Mouse (Mus musculus): ENCODE measurements around the gene Hyal3.
"Not testable (repeated sequence)": the region's sequence is repeated elsewhere in the genome, so short reads cannot be mapped to it uniquely, and the experiment has no call there.

Hyal3 gene

GRCm38 (mm10) chr9:107550491-107551116 is 30.0 kb upstream of the Hyal3 start:
- DNase-seq (ENCODE audit: low read depth) = no peak

- DNase-seq (ENCODE audit: low read depth) = no peak
Measured at GRCm38 (mm10) chr9:107551117-107551889, 29.3 kb upstream of the Hyal3 start, which contains the start of gene Rassf1. TSS of gene Rassf1 (plus strand) at chr9:107551555.

- no peak for DNase-seq (ENCODE audit: low read depth)
Measured at GRCm38 (mm10) chr9:107551890-107552355, 28.7 kb upstream of the Hyal3 start.

- DNase-seq (ENCODE audit: low read depth) = no peak
Measured at GRCm38 (mm10) chr9:107552690-107553393, 27.8 kb upstream of the Hyal3 start.

- DNase-seq (ENCODE audit: low read depth) = no peak
Measured at GRCm38 (mm10) chr9:107553541-107554318, 26.9 kb upstream of the Hyal3 start.

GRCm38 (mm10) chr9:107554319-107554825 is 26.2 kb upstream of the Hyal3 start:
- peak; percentile 98 for DNase-seq (ENCODE audit: low read depth)

- DNase-seq (ENCODE audit: low read depth) = no peak
Measured at GRCm38 (mm10) chr9:107555031-107555457, 25.6 kb upstream of the Hyal3 start.

GRCm38 (mm10) chr9:107555701-107556100 is 24.9 kb upstream of the Hyal3 start:
- DNase-seq (ENCODE audit: low read depth) = no peak

GRCm38 (mm10) chr9:107556346-107556745 is 24.3 kb upstream of the Hyal3 start:
- DNase-seq (ENCODE audit: low read depth) = no peak

GRCm38 (mm10) chr9:107563029-107563581 is 17.5 kb upstream of the Hyal3 start, which contains the start of gene Tusc2:
TSS of gene Tusc2 (plus strand) at chr9:107563255.
- peak; percentile 90 for DNase-seq (ENCODE audit: low read depth)

- not testable (repeated sequence) for DNase-seq (ENCODE audit: low read depth)
Measured at GRCm38 (mm10) chr9:107565556-107565955, 15.1 kb upstream of the Hyal3 start.

GRCm38 (mm10) chr9:107566041-107566709 is 14.4 kb upstream of the Hyal3 start:
- DNase-seq (ENCODE audit: low read depth) = no peak

GRCm38 (mm10) chr9:107566855-107567254 is 13.8 kb upstream of the Hyal3 start:
- DNase-seq (ENCODE audit: low read depth) = no peak

- DNase-seq (ENCODE audit: low read depth) = no peak
Measured at GRCm38 (mm10) chr9:107567702-107568319, 12.8 kb upstream of the Hyal3 start, which contains the start of gene Hyal2. TSS of gene Hyal2 (plus strand) at chr9:107567945.

GRCm38 (mm10) chr9:107568331-107569261 is 12.0 kb upstream of the Hyal3 start:
- no peak for DNase-seq (ENCODE audit: low read depth)

GRCm38 (mm10) chr9:107569270-107569669 is 11.3 kb upstream of the Hyal3 start:
- DNase-seq (ENCODE audit: low read depth) = no peak

- no peak for DNase-seq (ENCODE audit: low read depth)
Measured at GRCm38 (mm10) chr9:107570016-107570415, 10.6 kb upstream of the Hyal3 start.

GRCm38 (mm10) chr9:107570845-107571244 is 9.8 kb upstream of the Hyal3 start:
- no peak for DNase-seq (ENCODE audit: low read depth)

Data from fibroblast of lung, adult 2 months (primary cell).